Mouse (Mus musculus) stomach, embryonic 15.5 days (tissue): ENCODE data around the gene Cd3d. TPM values are rescaled to one million over a fixed set of nuclear protein-coding genes. Genes with fewer than 3 reads are reported as not detected.

Source experiments
- ATAC-seq: fragments of 200-750 bp; cut with Nextera tagmentation; 2 replicates; pipeline ENCODE4 v1.8.0; 2017; ENCODE audit warnings: low read depth, moderate number of reproducible peaks, moderate TSS enrichment; ENCODE audit not compliant: insufficient read depth, low FRiP score
- H3K27ac ChIP-seq: fragments of 300-500 bp; sonication (generic); 2 replicates; pipeline ENCODE4 v1.5.1; 2015; ENCODE audit warnings: mild to moderate bottlenecking, inconsistent platforms
- H3K27me3 ChIP-seq: fragments of 300-500 bp; sonication (generic); replicated peaks from 2 replicates; pipeline ENCODE4 v1.6.1; 2015; ENCODE audit warnings: inconsistent platforms
- H3K36me3 ChIP-seq: fragments of 300-500 bp; sonication (generic); 2 replicates; pipeline ENCODE4 v1.6.1; 2015; ENCODE audit warnings: inconsistent platforms
- H3K4me1 ChIP-seq: fragments of 300-500 bp; sonication (generic); 2 replicates; pipeline ENCODE4 v1.6.1; 2015; ENCODE audit warnings: inconsistent platforms
- H3K4me2 ChIP-seq: fragments of 300-500 bp; sonication (generic); 2 replicates; pipeline ENCODE4 v1.6.1; 2015; ENCODE audit warnings: mild to moderate bottlenecking, inconsistent platforms
- H3K4me3 ChIP-seq: fragments of 300-500 bp; sonication (generic); replicated peaks from 2 replicates; pipeline ENCODE4 v1.5.1; 2015; ENCODE audit warnings: inconsistent platforms
- H3K9ac ChIP-seq: fragments of 300-500 bp; sonication (generic); 2 replicates; pipeline ENCODE4 v1.6.1; 2015; ENCODE audit warnings: inconsistent platforms
- H3K9me3 ChIP-seq: fragments of 300-500 bp; sonication (generic); 2 replicates; pipeline ENCODE4 v1.6.1; 2016; ENCODE audit warnings: inconsistent platforms
- WGBS: fragments of 180-500 bp; shearing (Covaris S2); methylation state at CpG from one replicate; pipeline ENCODE4 v1.1.7; 2015; 5-methylcytosine and 5-hydroxymethylcytosine counted together
- polyA plus RNA-seq: library from polyadenylated mRNA; unstranded; fragments of >200 nt; fragmentation: Nextera tagmentation; extraction: Ambion mirVana; gene quantifications from 2 replicates; pipeline ENCODE4 v1.2.1, GENCODE M21; 2015

Cd3d gene
- polyA plus RNA-seq, 1 experiment from 2014 or later, result 0.10 TPM

DNA sequence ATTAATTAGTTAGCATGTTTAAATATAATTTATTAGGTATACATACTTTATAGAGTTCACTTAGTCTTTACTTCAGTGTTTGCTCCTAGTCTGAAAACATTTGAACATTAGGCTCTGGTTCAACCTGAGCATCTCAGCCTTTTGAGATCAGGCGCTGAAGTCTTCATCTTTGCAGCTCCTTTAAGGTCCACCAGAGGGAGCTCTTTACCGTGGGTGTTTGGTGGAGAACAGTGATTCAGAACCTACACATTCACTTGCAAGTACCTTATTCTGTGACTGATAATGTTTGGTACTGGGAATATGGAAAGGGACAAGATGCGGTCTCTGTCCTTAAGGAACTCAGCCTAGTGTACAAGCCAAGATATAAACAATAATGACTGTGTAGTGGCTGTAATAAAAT, 41.2 kb downstream of the Cd3d start:
- no peak overlapping the region for H3K4me3 ChIP-seq
- no peak for ATAC-seq
- no peaks in the 10 kb centered on the region for H3K36me3 ChIP-seq
- H3K9me3 ChIP-seq, result no peaks in the 10 kb centered on the region
- 8% methylated on average over 3 of the region's 3 CpGs for WGBS
- no peaks in the 10 kb centered on the region for H3K27me3 ChIP-seq
- H3K9ac ChIP-seq, result no peak overlapping the region
- no peak overlapping the region for H3K27ac ChIP-seq
- H3K4me2 ChIP-seq, result no peak overlapping the region
- H3K4me1 ChIP-seq, result no peaks in the 10 kb centered on the region

DNA sequence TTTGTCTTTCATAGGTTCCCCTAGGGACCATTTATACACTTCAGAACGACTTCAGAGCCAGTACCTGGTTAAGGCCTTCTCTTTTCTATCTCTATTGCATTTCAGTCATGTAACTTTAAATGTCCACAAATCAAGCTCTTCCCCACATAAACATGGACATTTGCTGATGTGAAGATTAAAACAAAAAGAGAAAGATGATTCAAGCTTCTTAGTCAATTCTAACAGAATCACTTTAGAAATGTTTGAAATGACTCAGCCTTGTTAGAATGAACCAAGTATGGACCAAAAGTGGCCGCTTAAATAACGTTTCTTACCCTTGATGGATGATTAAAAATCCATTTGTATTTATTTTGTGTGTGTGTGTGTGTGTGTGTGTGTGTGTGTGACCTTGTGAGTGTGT, 42.1 kb downstream of the Cd3d start:
- Histone ChIP-seq H3K9me3 (no peaks in the 10 kb centered on the region), H3K27me3 (no peaks in the 10 kb centered on the region), H3K4me2 (no peak overlapping the region), H3K4me1 (no peaks in the 10 kb centered on the region), H3K36me3 (no peaks in the 10 kb centered on the region), H3K9ac (no peak overlapping the region), H3K4me3 (no peak overlapping the region), H3K27ac (no peak overlapping the region)
- ATAC-seq, result no peak
- 57% methylated on average over 3 of the region's 3 CpGs for WGBS

DNA sequence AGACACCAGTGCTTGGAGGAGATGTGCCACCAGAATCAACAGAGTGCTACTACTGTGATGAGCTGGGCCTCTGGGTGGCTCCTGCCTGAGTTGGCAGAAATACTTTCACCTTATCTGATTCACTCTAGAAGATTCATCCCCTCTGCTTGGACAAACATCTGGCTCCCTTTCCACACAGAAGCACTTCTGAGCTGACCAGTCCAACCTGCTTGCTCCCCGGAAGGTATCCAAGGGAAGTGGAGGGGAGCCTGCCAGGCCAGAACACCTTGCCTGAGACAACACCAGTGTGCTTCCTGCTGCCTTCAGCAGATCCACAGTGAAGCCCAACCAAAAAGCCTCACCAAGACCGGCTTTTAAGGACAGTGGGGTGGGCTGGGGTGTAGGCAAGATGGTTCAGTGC, 42.6 kb downstream of the Cd3d start:
- no peak overlapping the region for H3K4me2 ChIP-seq
- H3K27ac ChIP-seq, result no peak overlapping the region
- ATAC-seq, result no peak
- H3K9ac ChIP-seq, result no peak overlapping the region
- no peak overlapping the region for H3K4me3 ChIP-seq
- 0 out of 2 replicates have a peak, but pooled peaks cover 5% of the 10 kb centered on the region for H3K27me3 ChIP-seq
- H3K4me1 ChIP-seq, result no peaks in the 10 kb centered on the region
- WGBS, result 71% methylated on average over 2 of the region's 2 CpGs
- H3K9me3 ChIP-seq, result no peaks in the 10 kb centered on the region
- H3K36me3 ChIP-seq, result no peaks in the 10 kb centered on the region

DNA sequence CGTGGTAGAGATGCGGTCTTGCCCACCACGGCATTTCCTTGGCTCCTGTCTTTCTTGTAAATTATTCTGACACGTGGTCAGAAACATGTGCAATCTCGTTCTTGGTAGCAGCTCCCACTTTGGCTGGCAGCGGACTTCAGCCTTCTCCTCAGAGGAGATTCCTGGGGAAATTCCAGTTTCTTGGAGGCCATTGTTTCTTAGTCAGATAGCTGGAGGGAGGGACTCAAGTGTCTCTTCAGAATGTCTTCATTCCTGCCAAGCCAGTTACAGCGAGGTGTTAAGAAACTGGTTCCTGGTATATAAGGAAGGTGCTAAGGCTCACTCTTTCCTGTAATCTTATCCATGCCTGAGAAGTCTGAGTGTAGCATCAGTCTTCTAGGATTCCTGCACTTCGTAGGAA, 45.8 kb downstream of the Cd3d start:
- Histone ChIP-seq H3K4me3 (no peak overlapping the region), H3K9ac (no peak overlapping the region), H3K9me3 (no peaks in the 10 kb centered on the region), H3K4me2 (no peak overlapping the region), H3K36me3 (no peaks in the 10 kb centered on the region), H3K27ac (no peak overlapping the region), H3K27me3 (0 out of 2 replicates have a peak, but pooled peaks cover 6% of the 10 kb centered on the region), H3K4me1 (no peaks in the 10 kb centered on the region)
- 62% methylated on average over 8 of the region's 8 CpGs for WGBS
- ATAC-seq, result no peak

- H3K36me3 ChIP-seq, result no peaks in the 10 kb centered on the region
- no peak overlapping the region for H3K4me2 ChIP-seq
- no peaks in the 10 kb centered on the region for H3K4me1 ChIP-seq
- ATAC-seq, result no peak
- H3K27me3 ChIP-seq, result 0 out of 2 replicates have a peak, but pooled peaks cover 6% of the 10 kb centered on the region
- no peaks in the 10 kb centered on the region for H3K9me3 ChIP-seq
- no peak overlapping the region for H3K4me3 ChIP-seq
- 62% methylated on average over 6 of the region's 6 CpGs for WGBS
- no peak overlapping the region for H3K9ac ChIP-seq
- no peak overlapping the region for H3K27ac ChIP-seq
Observed at GRCm38 (mm10) chr9:45030341-45030740, 48.8 kb downstream of the Cd3d start.

- Histone ChIP-seq H3K27ac (no peak overlapping the region), H3K9ac (no peak overlapping the region), H3K4me2 (no peak overlapping the region), H3K4me1 (no peaks in the 10 kb centered on the region), H3K36me3 (no peaks in the 10 kb centered on the region), H3K4me3 (no peak overlapping the region), H3K27me3 (0 out of 2 replicates have a peak, but pooled peaks cover 6% of the 10 kb centered on the region), H3K9me3 (no peaks in the 10 kb centered on the region)
- WGBS, result 53% methylated on average over 2 of the region's 2 CpGs
- ATAC-seq, result no peak
Observed at GRCm38 (mm10) chr9:45032261-45032660, 50.7 kb downstream of the Cd3d start.

DNA sequence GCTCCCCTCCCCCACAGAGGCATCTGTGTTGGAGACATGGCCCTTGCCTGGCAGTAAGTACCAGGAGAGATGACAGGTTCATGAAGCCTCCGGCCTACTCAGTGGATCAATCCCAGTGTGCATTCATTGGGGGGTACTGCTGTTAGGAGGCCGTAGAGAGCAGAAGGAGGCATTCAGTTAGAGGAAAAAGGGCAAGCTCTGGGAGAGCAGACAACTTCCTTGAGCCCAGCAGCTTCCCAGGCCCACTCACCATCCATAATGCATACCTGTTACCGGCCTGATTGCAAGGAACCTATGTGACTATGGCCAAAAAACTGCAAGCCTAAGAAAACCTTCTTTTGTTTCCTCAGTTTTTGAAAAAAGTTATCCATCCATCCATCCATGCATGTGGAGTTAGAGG, 52.9 kb downstream of the Cd3d start:
- Histone ChIP-seq H3K27me3 (no peaks in the 10 kb centered on the region), H3K4me1 (no peaks in the 10 kb centered on the region), H3K36me3 (no peaks in the 10 kb centered on the region), H3K4me3 (no peak overlapping the region), H3K9me3 (no peaks in the 10 kb centered on the region), H3K4me2 (no peak overlapping the region), H3K27ac (no peak overlapping the region), H3K9ac (no peak overlapping the region)
- no peak for ATAC-seq
- 81% methylated on average over 3 of the region's 3 CpGs for WGBS

Other genes starting within 250 kb of the Cd3d start
- 24.0 and 25.4 TPM in 2 replicates for gene Phldb1, start 246.6 kb upstream of the Cd3d start, polyA plus RNA-seq
- 189 and 208 TPM in 2 replicates for gene Arcn1, start 213.9 kb upstream of the Cd3d start, polyA plus RNA-seq
- 84.3 and 84.4 TPM in 2 replicates for gene Ift46, start 213.9 kb upstream of the Cd3d start, polyA plus RNA-seq
- gene Tmem25, start 182.5 kb upstream of the Cd3d start, polyA plus RNA-seq, result 3.4 and 3.8 TPM in 2 replicates
- 2.3 and 9.4 TPM in 2 replicates for gene Ttc36, start 178.7 kb upstream of the Cd3d start, polyA plus RNA-seq
- gene Kmt2a, start 100.5 kb upstream of the Cd3d start, polyA plus RNA-seq, result 14.1 and 14.2 TPM in 2 replicates
- 757 and 776 TPM in 2 replicates for gene Atp5l, start 61.0 kb upstream of the Cd3d start, polyA plus RNA-seq
- gene Ube4a, start 16.2 kb upstream of the Cd3d start, polyA plus RNA-seq, result 25.7 and 28.4 TPM in 2 replicates
- gene Cd3g, start 1.4 kb upstream of the Cd3d start, polyA plus RNA-seq, result 0.43 and 1.0 TPM in 2 replicates
- 2.1 and 2.5 TPM in 2 replicates for gene Cd3e, start 27.8 kb downstream of the Cd3d start, polyA plus RNA-seq
- gene Mpzl2, start 58.0 kb downstream of the Cd3d start, polyA plus RNA-seq, result 31.4 and 32.8 TPM in 2 replicates
- gene Mpzl3, start 73.4 kb downstream of the Cd3d start, polyA plus RNA-seq, result 6.4 and 7.8 TPM in 2 replicates
- gene Jaml, start 97.4 kb downstream of the Cd3d start, polyA plus RNA-seq, result 24.3 and 25.6 TPM in 2 replicates
- 3.9 and 4.2 TPM in 2 replicates for gene Scn2b, start 136.0 kb downstream of the Cd3d start, polyA plus RNA-seq
- gene Scn4b, start 156.6 kb downstream of the Cd3d start, polyA plus RNA-seq, result 0.27 and 0.34 TPM in 2 replicates
- 0.23 TPM in 1 of 2 replicates, not detected in the other for gene BC049352, start 200.2 kb downstream of the Cd3d start, polyA plus RNA-seq
- 24.2 and 26.7 TPM in 2 replicates for gene Tmprss4, start 222.3 kb downstream of the Cd3d start, polyA plus RNA-seq